Mouse (Mus musculus): ENCODE measurements around the gene Mapt. TPM values are rescaled to one million over a fixed set of nuclear protein-coding genes. Genes with fewer than 3 reads are reported as not detected.
"Not testable (repeated sequence)": the region's sequence is repeated elsewhere in the genome, so short reads cannot be mapped to it uniquely, and the experiment has no call there.

The Mapt gene
- polyA plus RNA-seq, 1 experiment, result 1.4 TPM

- Histone ChIP-seq H3K27ac (ENCODE audit: control insufficient read depth, insufficient read depth, low read length) (no peak overlapping the region), H3K4me3 (ENCODE audit: control insufficient read depth, insufficient read depth, low read length) (no peak overlapping the region), H3K4me1 (replicated peaks; ENCODE audit: control insufficient read depth, insufficient read depth, low read length) (no peaks in the 10 kb centered on the region), H3K36me3 (ENCODE audit: control insufficient read depth, insufficient read depth, low read length) (no peaks in the 10 kb centered on the region), H3K27me3 (ENCODE audit: control insufficient read depth, insufficient read depth, low read length) (no peaks in the 10 kb centered on the region)
- no peak for TF ChIP-seq POLR2A (IDR thresholded peaks at IDR 0.05; ENCODE audit: control insufficient read depth, extremely low read depth, insufficient read depth, low read length, poor library complexity)
- no peak for TF ChIP-seq CTCF (IDR thresholded peaks at IDR 0.05; ENCODE audit: borderline replicate concordance, control insufficient read depth, extremely low read depth, insufficient read depth, low read length, poor library complexity)
- DNase-seq, result no peak
- 78% methylated on average over 11 of the region's 11 CpGs for WGBS
These were observed 35.8 kb upstream of the Mapt start for GRCm38 (mm10) chr11:104195382-104195781.

GRCm38 (mm10) chr11:104195791-104196190, 35.4 kb upstream of the Mapt start:
- no peaks in the 10 kb centered on the region for H3K4me1 ChIP-seq (replicated peaks; ENCODE audit: control insufficient read depth, insufficient read depth, low read length)
- peak; percentile 66 for DNase-seq
- WGBS, result 16% methylated on average over 9 of the region's 9 CpGs
- H3K36me3 ChIP-seq (ENCODE audit: control insufficient read depth, insufficient read depth, low read length), result no peaks in the 10 kb centered on the region
- H3K4me3 ChIP-seq (ENCODE audit: control insufficient read depth, insufficient read depth, low read length), result no peak overlapping the region
- H3K27me3 ChIP-seq (ENCODE audit: control insufficient read depth, insufficient read depth, low read length), result no peaks in the 10 kb centered on the region
- H3K27ac ChIP-seq (ENCODE audit: control insufficient read depth, insufficient read depth, low read length), result no peak overlapping the region
- TF ChIP-seq CTCF (IDR thresholded peaks at IDR 0.05; ENCODE audit: borderline replicate concordance, control insufficient read depth, extremely low read depth, insufficient read depth, low read length, poor library complexity), result no peak
- TF ChIP-seq POLR2A (IDR thresholded peaks at IDR 0.05; ENCODE audit: control insufficient read depth, extremely low read depth, insufficient read depth, low read length, poor library complexity), result no peak

- TF ChIP-seq POLR2A (IDR thresholded peaks at IDR 0.05; ENCODE audit: control insufficient read depth, extremely low read depth, insufficient read depth, low read length, poor library complexity), result no peak
- no peak for TF ChIP-seq CTCF (IDR thresholded peaks at IDR 0.05; ENCODE audit: borderline replicate concordance, control insufficient read depth, extremely low read depth, insufficient read depth, low read length, poor library complexity)
- no peak for DNase-seq
- 9% methylated on average over 10 of the region's 10 CpGs for WGBS
- H3K4me1 ChIP-seq (replicated peaks; ENCODE audit: control insufficient read depth, insufficient read depth, low read length), result no peaks in the 10 kb centered on the region
- H3K27me3 ChIP-seq (ENCODE audit: control insufficient read depth, insufficient read depth, low read length), result no peaks in the 10 kb centered on the region
- no peak overlapping the region for H3K27ac ChIP-seq (ENCODE audit: control insufficient read depth, insufficient read depth, low read length)
- H3K4me3 ChIP-seq (ENCODE audit: control insufficient read depth, insufficient read depth, low read length), result no peak overlapping the region
- H3K36me3 ChIP-seq (ENCODE audit: control insufficient read depth, insufficient read depth, low read length), result no peaks in the 10 kb centered on the region
These were observed 33.3 kb upstream of the Mapt start for GRCm38 (mm10) chr11:104197861-104198260.

GRCm38 (mm10) chr11:104203271-104203670, 27.9 kb upstream of the Mapt start:
- 52% methylated on average over 3 of the region's 3 CpGs for WGBS
- no peaks in the 10 kb centered on the region for H3K27me3 ChIP-seq (ENCODE audit: control insufficient read depth, insufficient read depth, low read length)
- TF ChIP-seq POLR2A (IDR thresholded peaks at IDR 0.05; ENCODE audit: control insufficient read depth, extremely low read depth, insufficient read depth, low read length, poor library complexity) (no peak), CTCF (IDR thresholded peaks at IDR 0.05; ENCODE audit: borderline replicate concordance, control insufficient read depth, extremely low read depth, insufficient read depth, low read length, poor library complexity) (no peak)

GRCm38 (mm10) chr11:104206573-104206972, 24.6 kb upstream of the Mapt start:
- H3K27ac ChIP-seq (ENCODE audit: control insufficient read depth, insufficient read depth, low read length), result no peak overlapping the region
- H3K4me1 ChIP-seq (replicated peaks; ENCODE audit: control insufficient read depth, insufficient read depth, low read length), result no peaks in the 10 kb centered on the region
- no peaks in the 10 kb centered on the region for H3K27me3 ChIP-seq (ENCODE audit: control insufficient read depth, insufficient read depth, low read length)
- H3K4me3 ChIP-seq (ENCODE audit: control insufficient read depth, insufficient read depth, low read length), result no peak overlapping the region
- no peak for DNase-seq
- no peaks in the 10 kb centered on the region for H3K36me3 ChIP-seq (ENCODE audit: control insufficient read depth, insufficient read depth, low read length)
- no peak for TF ChIP-seq CTCF (IDR thresholded peaks at IDR 0.05; ENCODE audit: borderline replicate concordance, control insufficient read depth, extremely low read depth, insufficient read depth, low read length, poor library complexity)
- no peak for TF ChIP-seq POLR2A (IDR thresholded peaks at IDR 0.05; ENCODE audit: control insufficient read depth, extremely low read depth, insufficient read depth, low read length, poor library complexity)
- 67% methylated on average over 4 of the region's 4 CpGs for WGBS

More at GRCm38 (mm10) chr11:104203271-104203670, 27.9 kb upstream of the Mapt start:
- no peak overlapping the region for H3K4me3 ChIP-seq (ENCODE audit: control insufficient read depth, insufficient read depth, low read length)
- H3K36me3 ChIP-seq (ENCODE audit: control insufficient read depth, insufficient read depth, low read length), result no peaks in the 10 kb centered on the region
- no peak for DNase-seq
- no peak overlapping the region for H3K27ac ChIP-seq (ENCODE audit: control insufficient read depth, insufficient read depth, low read length)
- no peaks in the 10 kb centered on the region for H3K4me1 ChIP-seq (replicated peaks; ENCODE audit: control insufficient read depth, insufficient read depth, low read length)

GRCm38 (mm10) chr11:104209041-104209440, 22.1 kb upstream of the Mapt start:
- WGBS, result 73% methylated on average over 3 of the region's 3 CpGs
- TF ChIP-seq CTCF (IDR thresholded peaks at IDR 0.05; ENCODE audit: borderline replicate concordance, control insufficient read depth, extremely low read depth, insufficient read depth, low read length, poor library complexity) (no peak), POLR2A (IDR thresholded peaks at IDR 0.05; ENCODE audit: control insufficient read depth, extremely low read depth, insufficient read depth, low read length, poor library complexity) (no peak)
- no peak overlapping the region for H3K27ac ChIP-seq (ENCODE audit: control insufficient read depth, insufficient read depth, low read length)
- no peaks in the 10 kb centered on the region for H3K36me3 ChIP-seq (ENCODE audit: control insufficient read depth, insufficient read depth, low read length)
- H3K4me3 ChIP-seq (ENCODE audit: control insufficient read depth, insufficient read depth, low read length), result no peak overlapping the region
- H3K4me1 ChIP-seq (replicated peaks; ENCODE audit: control insufficient read depth, insufficient read depth, low read length), result no peaks in the 10 kb centered on the region
- H3K27me3 ChIP-seq (ENCODE audit: control insufficient read depth, insufficient read depth, low read length), result no peaks in the 10 kb centered on the region
- DNase-seq, result no peak

GRCm38 (mm10) chr11:104211251-104211650, 19.9 kb upstream of the Mapt start:
- TF ChIP-seq CTCF (IDR thresholded peaks at IDR 0.05; ENCODE audit: borderline replicate concordance, control insufficient read depth, extremely low read depth, insufficient read depth, low read length, poor library complexity) (no peak), POLR2A (IDR thresholded peaks at IDR 0.05; ENCODE audit: control insufficient read depth, extremely low read depth, insufficient read depth, low read length, poor library complexity) (no peak)
- H3K4me3 ChIP-seq (ENCODE audit: control insufficient read depth, insufficient read depth, low read length), result no peak overlapping the region
- H3K27me3 ChIP-seq (ENCODE audit: control insufficient read depth, insufficient read depth, low read length), result no peaks in the 10 kb centered on the region
- H3K36me3 ChIP-seq (ENCODE audit: control insufficient read depth, insufficient read depth, low read length), result no peaks in the 10 kb centered on the region
- no peak overlapping the region for H3K27ac ChIP-seq (ENCODE audit: control insufficient read depth, insufficient read depth, low read length)
- DNase-seq, result no peak
- no peaks in the 10 kb centered on the region for H3K4me1 ChIP-seq (replicated peaks; ENCODE audit: control insufficient read depth, insufficient read depth, low read length)
- 93% methylated on average over 6 of the region's 6 CpGs for WGBS

GRCm38 (mm10) chr11:104214128-104214527, 17.1 kb upstream of the Mapt start:
- H3K4me3 ChIP-seq (ENCODE audit: control insufficient read depth, insufficient read depth, low read length); H3K27me3 ChIP-seq (ENCODE audit: control insufficient read depth, insufficient read depth, low read length); H3K36me3 ChIP-seq (ENCODE audit: control insufficient read depth, insufficient read depth, low read length); H3K4me1 ChIP-seq (replicated peaks; ENCODE audit: control insufficient read depth, insufficient read depth, low read length); DNase-seq; H3K27ac ChIP-seq (ENCODE audit: control insufficient read depth, insufficient read depth, low read length): not testable (repeated sequence)
- 98% methylated on average over 5 of the region's 5 CpGs for WGBS

Data from thymus, adult 2 months (tissue).